Mouse (Mus musculus) embryonic facial prominence, embryonic 12.5 days (tissue): ENCODE data around the gene Drc3. TPM values are rescaled to one million over a fixed set of nuclear protein-coding genes. Genes with fewer than 3 reads are reported as not detected.

Source experiments
- ATAC-seq: fragments of 200-750 bp; cut with Nextera tagmentation; 2 replicates; pipeline ENCODE4 v1.8.0; 2017; ENCODE audit not compliant: insufficient number of reproducible peaks, insufficient read depth, low FRiP score, low TSS enrichment
- H3K27ac ChIP-seq: fragments of 300-500 bp; sonication (generic); 2 replicates; pipeline ENCODE4 v1.5.1; 2016; ENCODE audit warnings: mild to moderate bottlenecking
- H3K27me3 ChIP-seq: fragments of 300-500 bp; sonication (generic); 2 replicates; pipeline ENCODE4 v1.6.1; 2016; ENCODE audit warnings: mild to moderate bottlenecking, moderate library complexity
- H3K36me3 ChIP-seq: fragments of 300-500 bp; sonication (generic); 2 replicates; pipeline ENCODE4 v1.6.1; 2016; ENCODE audit warnings: mild to moderate bottlenecking
- H3K4me1 ChIP-seq: fragments of 300-500 bp; sonication (generic); 2 replicates; pipeline ENCODE4 v1.6.1; 2016
- H3K4me2 ChIP-seq: fragments of 300-500 bp; sonication (generic); replicated peaks from 2 replicates; pipeline ENCODE4 v1.6.1; 2016; ENCODE audit warnings: mild to moderate bottlenecking, moderate library complexity
- H3K4me3 ChIP-seq: fragments of 300-500 bp; sonication (generic); 2 replicates; pipeline ENCODE4 v1.5.1; 2016; ENCODE audit warnings: mild to moderate bottlenecking
- H3K9ac ChIP-seq: fragments of 300-500 bp; sonication (generic); 2 replicates; pipeline ENCODE4 v1.6.1; 2016; ENCODE audit warnings: mild to moderate bottlenecking, moderate library complexity
- H3K9me3 ChIP-seq: fragments of 300-500 bp; sonication (generic); 2 replicates; pipeline ENCODE4 v1.6.1; 2016; ENCODE audit warnings: mild to moderate bottlenecking, moderate library complexity
- WGBS: fragments of 180-500 bp; shearing (Covaris S2); methylation state at CpG from one replicate; pipeline ENCODE4 v1.1.7; 2016; 5-methylcytosine and 5-hydroxymethylcytosine counted together
- polyA plus RNA-seq: library from polyadenylated mRNA; unstranded; fragments of >200 nt; fragmentation: Nextera tagmentation; extraction: Ambion mirVana; gene quantifications from 2 replicates; pipeline ENCODE4 v1.2.1, GENCODE M21; 2016

Gene Drc3
- polyA plus RNA-seq: 2.0 and 2.3 TPM in 2 replicates

DNA sequence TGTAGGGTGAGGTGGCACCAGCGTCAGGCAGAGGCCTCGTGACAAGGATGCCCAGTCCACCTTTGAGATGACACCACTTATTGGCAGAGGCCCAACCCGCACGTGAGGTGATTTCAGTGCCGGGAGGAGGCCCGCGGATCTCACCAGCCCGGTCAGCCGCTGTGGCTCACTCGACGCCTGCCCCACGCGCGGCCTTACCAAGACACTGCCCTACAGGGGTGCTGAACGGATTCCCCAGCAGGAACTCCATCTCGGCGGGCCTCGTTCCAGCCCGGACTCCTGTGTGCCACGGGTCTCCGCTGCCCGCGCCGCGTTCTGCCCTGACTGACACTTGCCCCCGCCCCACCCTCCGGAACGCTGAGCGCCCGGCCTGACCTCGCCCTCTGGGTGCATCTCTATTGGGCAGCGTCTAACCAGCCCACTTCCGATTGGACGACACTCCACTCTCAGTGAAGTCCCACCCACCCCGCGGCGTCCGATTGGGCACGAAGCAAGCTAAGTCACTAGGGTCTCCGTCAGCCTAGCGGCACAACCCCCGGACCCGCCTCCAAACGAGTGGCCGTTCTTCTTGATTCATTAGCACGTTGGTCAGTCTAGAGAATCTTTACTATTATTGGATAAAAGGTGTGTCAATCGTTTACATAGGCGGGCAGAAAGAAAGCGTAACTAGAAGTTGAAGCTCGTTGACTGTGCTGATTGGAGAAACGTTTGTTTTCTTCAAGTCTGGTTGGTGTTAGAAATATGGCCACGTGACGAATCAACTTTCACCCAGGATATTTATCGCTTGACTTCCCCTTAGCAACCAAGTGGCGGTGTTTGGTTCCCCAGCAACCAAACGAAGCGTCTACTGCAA is at the start of gene Drc3, which contains the start of gene Tom1l2:
Gene Drc3 (plus strand): TSS at position 771 of the 853 bp plus-strand sequence.
Gene Tom1l2 (minus strand): TSS at position 347 of the 853 bp plus-strand sequence.
- H3K9me3 ChIP-seq: no peaks in the 10 kb centered on the region
- peak; percentile 100 for ATAC-seq
- peak within 1 kb of the TSS; percentile 69 for H3K9ac ChIP-seq
- H3K4me3 ChIP-seq: peak within 1 kb of the TSS; percentile 69
- WGBS: under 1% methylated on average over 57 of the region's 57 CpGs
- H3K36me3 ChIP-seq: no peaks in the 10 kb centered on the region
- H3K27me3 ChIP-seq: no peaks in the 10 kb centered on the region
- H3K4me2 ChIP-seq: peak within 1 kb of the TSS; percentile 81
- H3K4me1 ChIP-seq: peaks cover 10% of the 10 kb centered on the region
- 0 out of 2 replicates have a peak within 1 kb of the TSS, but pooled peaks have one; percentile 32 for H3K27ac ChIP-seq

DNA sequence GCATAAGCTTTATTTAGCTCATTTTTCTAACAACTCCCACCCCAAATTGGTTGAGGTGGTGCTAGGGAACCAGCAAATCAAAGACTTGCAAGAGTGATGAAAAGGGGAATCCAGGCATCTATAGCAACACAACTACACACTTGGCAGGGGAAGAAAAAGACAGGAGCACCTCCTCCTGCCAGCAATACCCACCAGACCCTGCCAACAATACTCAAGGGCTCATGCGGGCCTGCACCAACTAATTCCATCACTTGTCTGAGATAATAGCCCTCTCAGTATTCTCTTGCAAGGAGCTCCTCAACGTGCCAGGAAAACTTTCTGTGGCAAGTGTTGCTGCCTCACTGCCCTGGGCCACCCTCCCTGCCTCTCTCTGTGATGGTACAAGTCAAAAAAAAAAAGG is 49.6 kb upstream of the Drc3 start:
- Histone ChIP-seq H3K4me3 (no peak overlapping the region), H3K9ac (no peak overlapping the region), H3K4me2 (no peak overlapping the region), H3K36me3 (no peaks in the 10 kb centered on the region), H3K27ac (no peak overlapping the region), H3K27me3 (no peaks in the 10 kb centered on the region), H3K9me3 (no peaks in the 10 kb centered on the region), H3K4me1 (peaks cover 20% of the 10 kb centered on the region)
- ATAC-seq: no peak
- 74% methylated on average over 2 of the region's 2 CpGs for WGBS

DNA sequence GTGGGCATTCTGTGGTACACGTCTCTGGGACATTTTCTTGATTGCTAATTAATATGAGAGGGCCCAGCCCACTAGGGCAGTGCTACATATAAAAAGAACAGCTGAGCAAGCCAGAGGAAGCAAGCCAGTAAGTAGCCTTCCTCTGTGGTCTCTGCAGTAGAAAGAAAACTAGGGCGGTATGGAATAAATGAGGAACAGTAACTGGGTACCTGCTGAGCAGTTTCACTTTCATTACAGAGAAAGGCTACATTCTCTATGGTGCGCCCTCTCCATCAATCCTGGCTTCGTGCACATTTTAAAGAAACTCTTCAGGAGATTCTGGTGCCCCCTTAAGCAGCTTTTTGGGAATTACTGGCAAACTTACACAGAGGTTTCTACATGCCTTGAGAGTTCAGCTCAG is 47.5 kb upstream of the Drc3 start:
- H3K9ac ChIP-seq: no peak overlapping the region
- no peaks in the 10 kb centered on the region for H3K36me3 ChIP-seq
- no peak overlapping the region for H3K4me3 ChIP-seq
- H3K4me1 ChIP-seq: peaks cover 26% of the 10 kb centered on the region
- no peaks in the 10 kb centered on the region for H3K9me3 ChIP-seq
- ATAC-seq: no peak
- no peaks in the 10 kb centered on the region for H3K27me3 ChIP-seq
- 62% methylated on average over 4 of the region's 4 CpGs for WGBS
- H3K4me2 ChIP-seq: no peak overlapping the region
- no peak overlapping the region for H3K27ac ChIP-seq

DNA sequence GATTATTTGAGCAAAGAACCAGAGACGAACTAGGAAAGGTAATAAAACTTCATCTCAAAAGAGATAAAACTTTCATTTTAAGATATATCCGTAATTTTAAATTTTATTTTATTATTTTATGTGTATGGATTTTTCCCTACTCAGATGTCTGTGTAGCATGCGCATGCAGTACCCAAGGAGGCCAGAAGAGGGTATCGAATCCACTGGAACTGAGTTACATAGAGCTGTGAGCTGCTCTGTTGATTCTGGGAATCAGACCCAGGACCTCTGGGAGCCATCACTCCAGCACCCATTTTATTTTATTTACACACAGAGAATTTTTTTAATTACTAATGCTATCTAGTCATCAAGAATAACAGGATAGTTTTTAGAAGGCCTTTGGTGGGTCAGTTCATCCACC is 46.3 kb upstream of the Drc3 start:
- WGBS: 62% methylated on average over 4 of the region's 4 CpGs
- no peak for ATAC-seq
- H3K27ac ChIP-seq: no peak overlapping the region

DNA sequence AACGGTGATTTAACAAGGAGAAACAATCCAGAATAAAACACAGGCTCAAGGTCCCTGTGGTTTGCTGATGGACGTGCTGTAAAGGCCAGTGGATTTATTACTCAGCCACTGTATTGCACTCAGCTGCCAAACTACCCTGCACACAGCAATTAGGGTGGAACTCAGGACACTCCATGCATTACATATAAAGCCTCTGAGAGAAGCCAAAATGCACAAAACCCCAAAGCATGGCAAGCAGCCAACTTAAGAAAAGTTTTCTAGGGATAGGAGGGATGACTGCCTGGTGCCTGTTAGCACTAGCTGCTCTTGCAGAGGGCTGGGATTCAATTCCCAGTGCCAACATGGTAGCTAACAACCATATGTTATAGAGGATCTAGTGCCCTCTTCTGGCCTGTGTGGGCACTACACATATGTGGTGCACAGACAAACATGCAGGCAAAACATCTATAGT is 45.7 kb upstream of the Drc3 start:
- 69% methylated on average over 2 of the region's 2 CpGs for WGBS
- ATAC-seq: no peak
- no peaks in the 10 kb centered on the region for H3K9me3 ChIP-seq
- no peak overlapping the region for H3K4me3 ChIP-seq
- H3K4me1 ChIP-seq: peaks cover 36% of the 10 kb centered on the region
- H3K27me3 ChIP-seq: no peaks in the 10 kb centered on the region
- no peak overlapping the region for H3K4me2 ChIP-seq
- H3K9ac ChIP-seq: no peak overlapping the region
- H3K36me3 ChIP-seq: no peaks in the 10 kb centered on the region
- H3K27ac ChIP-seq: 0 out of 2 replicates have a peak overlapping the region, but pooled peaks have one; percentile 23

More for the DNA sequence above, 46.3 kb upstream of the Drc3 start:
- peaks cover 36% of the 10 kb centered on the region for H3K4me1 ChIP-seq
- no peaks in the 10 kb centered on the region for H3K27me3 ChIP-seq
- no peak overlapping the region for H3K4me3 ChIP-seq
- H3K36me3 ChIP-seq: no peaks in the 10 kb centered on the region
- no peak overlapping the region for H3K4me2 ChIP-seq
- no peaks in the 10 kb centered on the region for H3K9me3 ChIP-seq
- no peak overlapping the region for H3K9ac ChIP-seq

DNA sequence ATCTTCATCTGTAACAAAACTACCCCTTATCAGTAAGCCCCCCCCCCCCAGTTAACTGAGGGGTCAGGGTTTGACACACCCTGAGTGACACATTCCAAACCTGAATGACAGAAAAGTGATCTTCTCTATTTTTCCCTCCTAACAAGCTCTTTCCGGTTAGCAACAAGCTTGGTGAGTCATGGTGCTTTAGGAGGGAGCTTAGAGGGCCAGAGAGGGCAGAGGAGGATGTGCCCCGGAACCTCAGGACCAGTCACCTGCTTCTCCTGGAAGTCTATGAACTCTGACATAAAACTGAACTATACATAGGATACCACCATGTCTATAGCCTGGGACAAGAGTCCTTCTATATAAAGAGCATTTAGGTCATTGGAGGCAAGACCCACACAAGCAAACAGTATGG is 45.1 kb upstream of the Drc3 start:
- no peak for ATAC-seq
- Histone ChIP-seq H3K36me3 (no peaks in the 10 kb centered on the region), H3K9me3 (no peaks in the 10 kb centered on the region), H3K4me3 (no peak overlapping the region), H3K27ac (peak overlapping the region; percentile 83), H3K27me3 (no peaks in the 10 kb centered on the region), H3K4me1 (peaks cover 38% of the 10 kb centered on the region), H3K4me2 (no peak overlapping the region), H3K9ac (no peak overlapping the region)
- WGBS: 82% methylated on average over 2 of the region's 2 CpGs

DNA sequence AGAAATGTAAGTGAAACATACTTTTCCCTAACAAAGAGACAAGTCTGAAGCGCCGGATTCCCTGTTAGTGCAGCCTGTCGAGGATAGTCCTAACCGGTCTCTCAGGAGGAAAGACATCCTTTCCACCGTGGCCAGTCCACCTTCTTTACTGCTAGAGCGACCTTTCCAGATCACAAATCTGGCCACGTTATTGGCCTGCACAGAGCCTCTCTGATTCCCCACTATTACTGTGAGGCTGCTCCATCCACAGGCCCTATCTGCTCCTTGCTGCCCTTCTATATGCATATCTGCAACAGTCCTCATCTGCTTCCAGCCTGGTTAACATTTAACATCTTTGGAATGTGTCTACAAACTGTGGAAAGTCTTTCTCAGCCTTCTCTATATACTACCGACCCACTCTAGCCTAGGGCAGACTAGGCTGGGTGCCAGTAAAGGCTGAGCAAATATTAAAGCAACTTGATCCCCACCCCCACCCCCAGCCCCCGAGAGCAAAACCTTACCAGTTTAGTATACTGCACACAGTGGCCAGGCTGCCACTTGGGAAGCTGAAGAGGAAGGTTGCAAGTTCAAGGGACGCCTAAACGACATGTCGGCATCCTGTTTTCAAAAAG is 44.5 kb upstream of the Drc3 start:
- Histone ChIP-seq H3K27me3 (no peaks in the 10 kb centered on the region), H3K4me1 (peaks cover 38% of the 10 kb centered on the region), H3K4me3 (no peak overlapping the region), H3K9me3 (no peaks in the 10 kb centered on the region), H3K9ac (no peak overlapping the region), H3K4me2 (no peak overlapping the region), H3K36me3 (no peaks in the 10 kb centered on the region), H3K27ac (peak overlapping the region; percentile 83)
- WGBS: 61% methylated on average over 12 of the region's 12 CpGs
- ATAC-seq: no peak

DNA sequence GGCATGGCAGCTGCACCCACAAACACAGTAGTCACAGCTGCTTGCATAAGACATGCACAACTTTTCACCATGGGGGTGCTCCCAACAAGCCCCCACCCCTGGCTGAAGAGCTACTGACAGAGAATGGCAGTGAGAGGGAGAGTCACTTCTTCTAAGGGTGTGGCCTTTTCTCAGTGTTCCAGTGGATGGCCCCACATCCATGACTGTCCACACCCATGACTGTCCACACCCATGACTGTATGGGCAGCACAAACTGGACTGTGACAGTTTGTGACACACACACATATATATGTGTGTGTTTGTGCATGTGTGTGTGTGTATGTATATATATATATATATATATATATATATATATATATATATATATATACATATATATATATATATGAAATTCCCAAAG is 43.3 kb upstream of the Drc3 start:
- Histone ChIP-seq H3K9ac (no peak overlapping the region), H3K4me1 (peaks cover 38% of the 10 kb centered on the region), H3K27me3 (no peaks in the 10 kb centered on the region), H3K4me2 (no peak overlapping the region), H3K27ac (no peak overlapping the region), H3K9me3 (no peaks in the 10 kb centered on the region), H3K36me3 (no peaks in the 10 kb centered on the region), H3K4me3 (no peak overlapping the region)
- ATAC-seq: no peak

DNA sequence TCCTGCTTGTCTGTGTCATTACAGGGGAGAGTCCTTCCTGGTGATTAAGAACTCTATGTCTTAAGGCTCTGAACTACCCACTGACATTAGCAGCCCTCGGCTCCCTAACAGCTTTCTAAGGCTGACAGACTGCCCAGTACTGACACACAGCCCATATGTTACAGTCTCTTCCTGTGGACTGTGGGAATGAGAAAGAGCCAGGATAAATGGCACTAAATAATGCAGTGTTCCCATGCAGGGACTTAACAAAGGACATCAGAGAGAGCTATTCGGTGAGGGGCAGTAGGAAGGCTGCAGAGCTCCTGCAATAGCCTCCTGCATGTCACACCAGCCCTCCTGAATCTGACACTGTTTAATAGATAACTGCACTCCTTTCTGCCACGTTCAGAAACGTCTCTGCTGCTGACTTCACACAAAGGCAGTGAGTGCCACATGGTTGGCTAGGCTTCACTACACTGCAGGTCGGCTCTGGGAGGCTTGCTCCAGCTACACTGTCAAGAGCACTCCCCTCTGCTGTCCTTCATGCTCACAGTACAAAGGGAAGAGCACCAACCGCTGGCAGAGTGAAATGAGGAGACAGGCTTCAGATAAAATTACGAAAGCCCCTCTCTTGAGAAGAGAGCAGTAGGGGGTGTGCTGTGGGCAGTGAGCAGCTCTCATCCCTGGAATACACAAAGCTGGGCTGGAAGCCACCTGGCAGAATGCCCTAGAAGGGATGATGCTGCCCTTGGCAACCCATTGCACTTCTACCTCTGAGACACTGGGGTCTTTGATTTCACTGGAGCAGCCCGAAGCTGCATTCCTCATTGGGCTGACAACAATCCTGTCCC is 41.9 kb upstream of the Drc3 start:
- H3K9ac ChIP-seq: peak overlapping the region; percentile 5; the same call in 1 of the 2 replicates
- peak overlapping the region; percentile 79 for H3K27ac ChIP-seq
- 12% methylated on average over 8 of the region's 8 CpGs for WGBS
- no peaks in the 10 kb centered on the region for H3K9me3 ChIP-seq
- H3K4me3 ChIP-seq: no peak overlapping the region
- no peaks in the 10 kb centered on the region for H3K36me3 ChIP-seq
- ATAC-seq: 0 out of 2 replicates have a peak, but pooled peaks have one; percentile 68
- peaks cover 42% of the 10 kb centered on the region for H3K4me1 ChIP-seq
- no peaks in the 10 kb centered on the region for H3K27me3 ChIP-seq
- H3K4me2 ChIP-seq: 0 out of 2 replicates have a peak overlapping the region, but pooled peaks have one; percentile 16

DNA sequence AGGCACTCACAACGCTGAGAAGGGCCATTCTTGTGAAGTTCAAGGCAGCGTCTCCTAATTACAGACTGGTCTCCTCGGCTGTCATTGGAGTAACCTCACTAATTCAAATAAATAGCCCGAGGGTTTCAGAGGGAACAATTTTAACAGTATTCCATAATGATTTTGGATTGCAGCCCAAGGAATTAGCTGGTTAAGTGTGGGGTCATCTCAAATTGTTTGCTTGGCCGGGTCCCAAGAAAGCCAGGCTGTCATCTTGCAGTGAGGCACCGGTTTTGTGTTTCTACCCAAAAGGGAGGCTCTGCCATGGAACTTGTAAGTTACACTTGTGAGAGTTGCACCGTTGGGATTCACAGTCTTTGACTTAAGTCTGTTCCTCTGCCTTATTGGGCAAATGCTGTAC is 36.9 kb upstream of the Drc3 start:
- Histone ChIP-seq H3K36me3 (no peaks in the 10 kb centered on the region), H3K27me3 (no peaks in the 10 kb centered on the region), H3K4me3 (no peak overlapping the region), H3K9ac (no peak overlapping the region), H3K4me2 (no peak overlapping the region), H3K9me3 (no peaks in the 10 kb centered on the region), H3K4me1 (peaks cover 25% of the 10 kb centered on the region), H3K27ac (no peak overlapping the region)
- no peak for ATAC-seq
- WGBS: 36% methylated on average over 7 of the region's 7 CpGs

DNA sequence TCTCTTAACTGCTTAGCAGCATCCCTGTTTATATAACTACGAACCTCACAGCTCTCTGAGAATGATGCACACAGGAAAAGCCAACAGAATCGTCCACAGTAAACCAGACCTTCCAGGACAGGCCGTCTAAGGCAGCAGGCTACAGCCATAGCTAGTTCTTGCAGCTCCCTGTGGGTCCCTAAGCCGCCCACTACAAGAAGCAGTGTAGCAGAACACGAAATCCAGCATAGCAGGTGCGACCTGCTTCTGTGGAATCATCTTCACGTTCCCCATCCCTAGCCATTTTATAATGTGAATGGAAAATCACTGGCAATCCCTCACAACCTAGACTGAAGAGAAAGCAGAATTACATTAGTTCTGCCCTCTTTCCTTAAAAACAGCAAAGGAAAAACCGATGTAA is 36.2 kb upstream of the Drc3 start:
- H3K4me3 ChIP-seq: no peak overlapping the region
- WGBS: 79% methylated on average over 8 of the region's 8 CpGs

More for the DNA sequence above, 36.2 kb upstream of the Drc3 start:
- Histone ChIP-seq H3K9ac (no peak overlapping the region), H3K36me3 (no peaks in the 10 kb centered on the region), H3K27ac (no peak overlapping the region), H3K27me3 (no peaks in the 10 kb centered on the region), H3K4me1 (peaks cover 19% of the 10 kb centered on the region), H3K4me2 (no peak overlapping the region), H3K9me3 (no peaks in the 10 kb centered on the region)
- ATAC-seq: no peak
